Mouse (Mus musculus): ENCODE results near the gene St6galnac5. TPM values are rescaled to one million over a fixed set of nuclear protein-coding genes. Genes with fewer than 3 reads are reported as not detected.

St6galnac5 gene
- polyA plus RNA-seq, 1 experiment from 2014 or later = 0.27 TPM

- Histone ChIP-seq H3K36me3 (no peaks in the 10 kb centered on the region), H3K27me3 (replicated peaks) (no peaks in the 10 kb centered on the region), H3K4me3 (no peak overlapping the region), H3K27ac (replicated peaks) (no peak overlapping the region), H3K9ac (no peak overlapping the region), H3K4me2 (no peak overlapping the region), H3K9me3 (peaks cover 2% of the 10 kb centered on the region; the same call in 1 of the 2 replicates), H3K4me1 (peaks cover 12% of the 10 kb centered on the region)
- 71% methylated on average over 23 of the region's 23 CpGs for WGBS
- ATAC-seq (ENCODE audit: extremely low read depth, insufficient number of reproducible peaks, low FRiP score, low TSS enrichment) = no peak
Observed at GRCm38 (mm10) chr3:152912216-152913101, 69.6 kb downstream of the St6galnac5 start.

DNA sequence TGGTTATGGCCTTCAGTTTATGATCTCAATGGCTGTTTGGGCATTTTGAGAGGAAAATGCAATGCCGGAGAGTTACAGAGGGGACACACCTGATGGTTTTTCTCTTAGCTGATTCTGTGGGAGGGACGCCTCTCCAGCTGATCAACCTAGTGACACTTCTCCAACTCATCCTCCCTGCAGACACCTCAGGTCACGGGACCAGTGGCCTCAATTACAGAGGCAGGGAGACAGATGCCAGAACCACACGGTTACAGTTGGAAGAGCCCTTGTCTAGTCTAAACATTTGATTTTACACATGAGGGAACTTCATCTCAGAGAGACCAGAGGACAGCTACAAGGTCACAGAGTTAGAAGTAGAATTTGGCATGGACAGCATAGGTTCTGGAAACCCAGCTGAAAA lies 70.5 kb downstream of the St6galnac5 start:
- ATAC-seq (ENCODE audit: extremely low read depth, insufficient number of reproducible peaks, low FRiP score, low TSS enrichment) = no peak
- no peak overlapping the region for H3K4me2 ChIP-seq
- H3K4me3 ChIP-seq = no peak overlapping the region
- H3K27me3 ChIP-seq (replicated peaks) = no peaks in the 10 kb centered on the region
- no peak overlapping the region for H3K9ac ChIP-seq
- peaks cover 2% of the 10 kb centered on the region; the same call in 1 of the 2 replicates for H3K9me3 ChIP-seq
- 77% methylated on average over 4 of the region's 4 CpGs for WGBS
- no peak overlapping the region for H3K27ac ChIP-seq (replicated peaks)
- H3K4me1 ChIP-seq = peaks cover 12% of the 10 kb centered on the region
- H3K36me3 ChIP-seq = no peaks in the 10 kb centered on the region

GRCm38 (mm10) chr3:152907683-152908082 lies 74.4 kb downstream of the St6galnac5 start:
- H3K27ac ChIP-seq (replicated peaks) = no peak overlapping the region
- no peaks in the 10 kb centered on the region for H3K9me3 ChIP-seq
- peaks cover 6% of the 10 kb centered on the region for H3K4me1 ChIP-seq
- H3K4me2 ChIP-seq = no peak overlapping the region
- H3K4me3 ChIP-seq = no peak overlapping the region
- H3K36me3 ChIP-seq = no peaks in the 10 kb centered on the region
- no peak overlapping the region for H3K9ac ChIP-seq
- ATAC-seq (ENCODE audit: extremely low read depth, insufficient number of reproducible peaks, low FRiP score, low TSS enrichment) = no peak
- no peaks in the 10 kb centered on the region for H3K27me3 ChIP-seq (replicated peaks)
- 74% methylated on average over 5 of the region's 5 CpGs for WGBS

- Histone ChIP-seq H3K4me1 (peaks cover 3% of the 10 kb centered on the region), H3K27me3 (replicated peaks) (no peaks in the 10 kb centered on the region)
Observed at GRCm38 (mm10) chr3:152907087-152907486, 75.0 kb downstream of the St6galnac5 start.

DNA sequence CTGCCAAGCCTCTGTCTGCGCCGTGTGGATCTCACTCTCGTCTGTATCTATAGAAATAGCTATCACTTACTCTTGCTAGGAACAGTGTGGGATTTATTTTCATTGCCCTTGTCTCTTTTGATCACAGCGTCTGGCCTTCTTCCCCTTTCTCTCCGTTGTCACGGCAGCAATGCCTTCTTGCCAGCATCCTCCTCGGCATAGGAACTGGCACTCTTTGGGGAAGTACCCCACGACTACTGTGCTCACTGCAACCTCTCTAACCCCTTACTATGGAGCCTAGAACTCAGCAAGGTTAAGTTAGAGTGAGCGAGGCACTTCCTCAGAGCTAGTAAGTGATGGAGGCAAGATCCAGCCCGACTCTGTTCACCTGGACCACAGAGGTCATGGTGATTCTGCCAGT lies 76.2 kb downstream of the St6galnac5 start:
- Histone ChIP-seq H3K9me3 (no peaks in the 10 kb centered on the region), H3K9ac (no peak overlapping the region), H3K4me2 (no peak overlapping the region), H3K27me3 (replicated peaks) (no peaks in the 10 kb centered on the region), H3K27ac (replicated peaks) (no peak overlapping the region), H3K4me1 (no peaks in the 10 kb centered on the region; the same call in 1 of the 2 replicates), H3K36me3 (no peaks in the 10 kb centered on the region), H3K4me3 (no peak overlapping the region)
- WGBS = 64% methylated on average over 10 of the region's 10 CpGs
- ATAC-seq (ENCODE audit: extremely low read depth, insufficient number of reproducible peaks, low FRiP score, low TSS enrichment) = no peak

More at GRCm38 (mm10) chr3:152907087-152907486, 75.0 kb downstream of the St6galnac5 start:
- no peak overlapping the region for H3K9ac ChIP-seq
- 72% methylated on average over 5 of the region's 5 CpGs for WGBS
- H3K4me3 ChIP-seq = no peak overlapping the region
- ATAC-seq (ENCODE audit: extremely low read depth, insufficient number of reproducible peaks, low FRiP score, low TSS enrichment) = no peak
- no peak overlapping the region for H3K4me2 ChIP-seq
- no peaks in the 10 kb centered on the region for H3K36me3 ChIP-seq
- no peak overlapping the region for H3K27ac ChIP-seq (replicated peaks)
- H3K9me3 ChIP-seq = no peaks in the 10 kb centered on the region

DNA sequence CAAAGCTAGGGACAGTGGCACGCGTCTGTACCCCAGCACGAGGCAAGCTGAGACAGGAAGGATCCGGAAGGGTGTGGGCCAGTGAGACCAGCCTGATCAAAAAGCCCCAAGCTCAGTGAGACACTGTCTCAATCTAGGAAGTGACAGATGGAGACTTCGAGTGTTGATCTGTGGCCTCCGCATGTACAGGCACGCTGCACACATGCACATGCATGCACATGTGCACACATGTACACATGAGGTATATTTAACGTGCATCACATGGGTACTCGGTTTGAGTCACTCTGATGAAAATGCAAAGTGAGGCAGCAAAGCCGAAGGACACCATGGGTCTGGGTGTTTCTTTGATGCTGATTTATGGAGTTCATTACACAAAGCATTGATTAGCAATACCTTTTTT lies 77.0 kb downstream of the St6galnac5 start:
- no peaks in the 10 kb centered on the region for H3K36me3 ChIP-seq
- no peaks in the 10 kb centered on the region for H3K27me3 ChIP-seq (replicated peaks)
- no peak overlapping the region for H3K4me3 ChIP-seq
- H3K9ac ChIP-seq = no peak overlapping the region
- no peaks in the 10 kb centered on the region; the same call in 1 of the 2 replicates for H3K4me1 ChIP-seq
- no peak overlapping the region for H3K27ac ChIP-seq (replicated peaks)
- 85% methylated on average over 10 of the region's 10 CpGs for WGBS
- no peaks in the 10 kb centered on the region for H3K9me3 ChIP-seq
- no peak overlapping the region for H3K4me2 ChIP-seq
- no peak for ATAC-seq (ENCODE audit: extremely low read depth, insufficient number of reproducible peaks, low FRiP score, low TSS enrichment)

GRCm38 (mm10) chr3:152898906-152899305 lies 83.1 kb downstream of the St6galnac5 start:
- ATAC-seq (ENCODE audit: extremely low read depth, insufficient number of reproducible peaks, low FRiP score, low TSS enrichment) = no peak
- no peak overlapping the region for H3K27ac ChIP-seq (replicated peaks)
- 88% methylated on average over 9 of the region's 9 CpGs for WGBS
- H3K4me1 ChIP-seq = no peaks in the 10 kb centered on the region
- H3K9ac ChIP-seq = no peak overlapping the region
- no peaks in the 10 kb centered on the region for H3K27me3 ChIP-seq (replicated peaks)
- no peak overlapping the region for H3K4me3 ChIP-seq
- H3K9me3 ChIP-seq = no peaks in the 10 kb centered on the region
- no peaks in the 10 kb centered on the region for H3K36me3 ChIP-seq
- H3K4me2 ChIP-seq = no peak overlapping the region

GRCm38 (mm10) chr3:152897196-152897595 lies 84.8 kb downstream of the St6galnac5 start:
- no peaks in the 10 kb centered on the region for H3K36me3 ChIP-seq
- ATAC-seq (ENCODE audit: extremely low read depth, insufficient number of reproducible peaks, low FRiP score, low TSS enrichment) = no peak
- H3K9me3 ChIP-seq = no peaks in the 10 kb centered on the region
- no peak overlapping the region for H3K4me2 ChIP-seq
- H3K9ac ChIP-seq = no peak overlapping the region
- H3K27me3 ChIP-seq (replicated peaks) = no peaks in the 10 kb centered on the region
- WGBS = 75% methylated on average over 5 of the region's 5 CpGs
- no peak overlapping the region for H3K4me3 ChIP-seq
- H3K27ac ChIP-seq (replicated peaks) = no peak overlapping the region
- no peaks in the 10 kb centered on the region for H3K4me1 ChIP-seq

DNA sequence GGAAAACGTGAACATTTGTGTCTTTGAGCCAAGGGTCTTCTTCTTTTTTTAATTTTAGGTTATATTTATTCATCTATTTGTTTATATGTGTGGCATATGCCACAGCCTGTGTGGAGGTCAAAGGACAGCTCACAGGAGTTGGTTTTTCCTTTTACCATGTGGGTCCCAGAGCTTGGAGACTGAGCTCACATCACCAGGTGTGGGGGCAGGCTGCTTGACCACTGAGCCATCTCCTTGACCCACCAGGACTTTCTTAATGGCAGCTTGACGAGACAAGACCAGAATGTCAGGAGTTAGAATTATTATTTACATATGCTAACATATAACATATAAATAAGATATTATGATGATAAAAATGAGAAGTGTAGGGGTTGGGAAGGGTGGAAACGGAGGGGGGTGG lies 85.9 kb downstream of the St6galnac5 start:
- Histone ChIP-seq H3K36me3 (no peaks in the 10 kb centered on the region), H3K27ac (replicated peaks) (no peak overlapping the region), H3K27me3 (replicated peaks) (no peaks in the 10 kb centered on the region), H3K9me3 (no peaks in the 10 kb centered on the region), H3K4me2 (no peak overlapping the region), H3K4me3 (no peak overlapping the region), H3K4me1 (no peaks in the 10 kb centered on the region), H3K9ac (no peak overlapping the region)
- no peak for ATAC-seq (ENCODE audit: extremely low read depth, insufficient number of reproducible peaks, low FRiP score, low TSS enrichment)
- whole genome bisulfite sequencing = 63% methylated on average over 3 of the region's 3 CpGs

- Histone ChIP-seq H3K27me3 (replicated peaks) (no peaks in the 10 kb centered on the region), H3K4me1 (no peaks in the 10 kb centered on the region), H3K4me2 (no peak overlapping the region), H3K9me3 (no peaks in the 10 kb centered on the region), H3K36me3 (no peaks in the 10 kb centered on the region), H3K4me3 (no peak overlapping the region), H3K27ac (replicated peaks) (no peak overlapping the region), H3K9ac (no peak overlapping the region)
- WGBS = 47% methylated on average over 4 of the region's 4 CpGs
- no peak for ATAC-seq (ENCODE audit: extremely low read depth, insufficient number of reproducible peaks, low FRiP score, low TSS enrichment)
Observed at GRCm38 (mm10) chr3:152894935-152895334, 87.1 kb downstream of the St6galnac5 start.

- Histone ChIP-seq H3K27ac (replicated peaks) (no peak overlapping the region), H3K9ac (no peak overlapping the region), H3K4me2 (no peak overlapping the region), H3K27me3 (replicated peaks) (no peaks in the 10 kb centered on the region), H3K36me3 (no peaks in the 10 kb centered on the region), H3K9me3 (no peaks in the 10 kb centered on the region), H3K4me1 (peaks cover 20% of the 10 kb centered on the region), H3K4me3 (no peak overlapping the region)
- 64% methylated on average over 7 of the region's 7 CpGs for WGBS
- no peak for ATAC-seq (ENCODE audit: extremely low read depth, insufficient number of reproducible peaks, low FRiP score, low TSS enrichment)
Observed at GRCm38 (mm10) chr3:152888116-152888515, 93.9 kb downstream of the St6galnac5 start.

- H3K9ac ChIP-seq = no peak overlapping the region
- no peak overlapping the region for H3K4me2 ChIP-seq
- no peaks in the 10 kb centered on the region for H3K27me3 ChIP-seq (replicated peaks)
- no peak overlapping the region for H3K4me3 ChIP-seq
- no peak for ATAC-seq (ENCODE audit: extremely low read depth, insufficient number of reproducible peaks, low FRiP score, low TSS enrichment)
- H3K27ac ChIP-seq (replicated peaks) = no peak overlapping the region
- H3K4me1 ChIP-seq = peaks cover 20% of the 10 kb centered on the region
- no peaks in the 10 kb centered on the region for H3K9me3 ChIP-seq
- H3K36me3 ChIP-seq = no peaks in the 10 kb centered on the region
Observed at GRCm38 (mm10) chr3:152886749-152887148, 95.3 kb downstream of the St6galnac5 start.

Measured in heart, embryonic 13.5 days (tissue).